Mouse (Mus musculus): ENCODE results near the gene Ttc28.

GRCm38 (mm10) chr5:111050135-111050534 is 170.5 kb downstream of the Ttc28 start:
- TF ChIP-seq GATA1 (IDR thresholded peaks at IDR 0.05; ENCODE audit: borderline replicate concordance, low read length) (no peak), FLI1 (IDR thresholded peaks at IDR 0.05; ENCODE audit: low read length) (no peak)
